Mouse (Mus musculus): ENCODE results near the gene Arl4c.

Arl4c gene

GRCm38 (mm10) chr1:88699856-88700791 is 1.9 kb downstream of the Arl4c start:
- peak; percentile 60 for DNase-seq

- DNase-seq, result peak; percentile 48
Observed at GRCm38 (mm10) chr1:88699401-88699800, 2.6 kb downstream of the Arl4c start.

- no peak for DNase-seq
Observed at GRCm38 (mm10) chr1:88698926-88699325, 3.1 kb downstream of the Arl4c start.

- no peak for DNase-seq
Observed at GRCm38 (mm10) chr1:88698131-88698530, 3.9 kb downstream of the Arl4c start.

GRCm38 (mm10) chr1:88696408-88696807 is 5.6 kb downstream of the Arl4c start:
- DNase-seq, result no peak

GRCm38 (mm10) chr1:88694353-88694752 is 7.7 kb downstream of the Arl4c start:
- DNase-seq, result no peak

- DNase-seq, result no peak
Observed at GRCm38 (mm10) chr1:88692293-88692827, 9.7 kb downstream of the Arl4c start.

- DNase-seq, result no peak
Observed at GRCm38 (mm10) chr1:88690601-88691000, 11.4 kb downstream of the Arl4c start.

- DNase-seq, result no peak
Observed at GRCm38 (mm10) chr1:88684765-88685164, 17.3 kb downstream of the Arl4c start.

- peak; percentile 18 for DNase-seq
Observed at GRCm38 (mm10) chr1:88681596-88681995, 20.4 kb downstream of the Arl4c start.

GRCm38 (mm10) chr1:88680804-88681203 is 21.2 kb downstream of the Arl4c start:
- no peak for DNase-seq

GRCm38 (mm10) chr1:88678231-88678739 is 23.7 kb downstream of the Arl4c start:
- no peak for DNase-seq

GRCm38 (mm10) chr1:88670807-88671206 is 31.2 kb downstream of the Arl4c start:
- DNase-seq, result no peak

GRCm38 (mm10) chr1:88668846-88669810 is 32.9 kb downstream of the Arl4c start:
- peak; percentile 37 for DNase-seq

GRCm38 (mm10) chr1:88668353-88668752 is 33.7 kb downstream of the Arl4c start:
- DNase-seq, result peak; percentile 34

- DNase-seq, result no peak
Observed at GRCm38 (mm10) chr1:88664623-88665022, 37.4 kb downstream of the Arl4c start.

- no peak for DNase-seq
Observed at GRCm38 (mm10) chr1:88662736-88663135, 39.3 kb downstream of the Arl4c start.

GRCm38 (mm10) chr1:88661209-88661608 is 40.8 kb downstream of the Arl4c start:
- DNase-seq, result no peak

- peak; percentile 22 for DNase-seq
Observed at GRCm38 (mm10) chr1:88658290-88658857, 43.6 kb downstream of the Arl4c start.

GRCm38 (mm10) chr1:88656096-88656480 is 45.9 kb downstream of the Arl4c start:
- no peak for DNase-seq

- no peak for DNase-seq
Observed at GRCm38 (mm10) chr1:88655473-88656095, 46.4 kb downstream of the Arl4c start.

Measured in retina, postnatal 1 day (tissue).